Mouse (Mus musculus): ENCODE data around the gene Cfd. TPM values are rescaled to one million over a fixed set of nuclear protein-coding genes. Genes with fewer than 3 reads are reported as not detected.

Gene Cfd
- total and polyA plus RNA-seq, 3 experiments = 0.26 TPM; not detected in 2

GRCm38 (mm10) chr10:79920056-79920890, 29.6 kb downstream of the Cfd start:
- Histone ChIP-seq H3K36me3 (replicated peaks in 1 of 2; ENCODE audit: control insufficient read depth in 1 of 2, insufficient read depth in 1 of 2, low read length in 1 of 2) (no peaks in the 10 kb centered on the region), H3K79me2 (replicated peaks; ENCODE audit: control insufficient read depth, extremely low read depth, insufficient read depth, poor library complexity, severe bottlenecking) (no peaks in the 10 kb centered on the region; the same call in 1 of the 2 replicates), H3K4me3 (replicated peaks in 1 of 3; ENCODE audit: low read depth in 2 of 3, low read length in 2 of 3, poor library complexity in 1 of 3) (no peak overlapping the region), H3K9me3 (replicated peaks; ENCODE audit: low read length) (peaks cover 4% of the 10 kb centered on the region), H3K4me1 (ENCODE audit: control insufficient read depth in 1 of 2, insufficient read depth in 2 of 2) (peaks cover 9 to 33% of the 10 kb centered on the region in 2 experiments), H3K27ac (ENCODE audit: insufficient read depth, low read depth) (no peak overlapping the region), H3K4me2 (ENCODE audit: insufficient read depth, low read depth, poor library complexity, severe bottlenecking) (no peak overlapping the region), H3K9ac (ENCODE audit: insufficient read depth, low read depth) (no peak overlapping the region), H3K27me3 (replicated peaks) (no peaks in the 10 kb centered on the region)
- no peak for DNase-seq (ENCODE audit: extremely low read depth)
- TF ChIP-seq MXI1 (IDR thresholded peaks at IDR 0.05; ENCODE audit: low read depth, low read length) (no peak), MYC (IDR thresholded peaks at IDR 0.05; ENCODE audit: low read depth, low read length) (no peak), CHD1 (IDR thresholded peaks at IDR 0.05; ENCODE audit: low read depth, low read length) (no peak), HCFC1 (IDR thresholded peaks at IDR 0.05; ENCODE audit: low read depth, low read length) (no peak)
- dilution Hi-C loops (cut with MboI; ENCODE audit: extremely low pct_ligation_motif_present, extremely low pct_unique_long_range_greater_than_20kb, low sequenced_read_pairs) = no loop called here
- in situ Hi-C loops (cut with MboI; ENCODE audit: low pct_ligation_motif_present, low pct_unique_long_range_greater_than_20kb, low sequenced_read_pairs) = loop anchor here (5.0 kb wide), 1 partner anchor 88 kb away; no protein-coding TSS in a partner anchor

- no peak within 1 kb of the TSS for H3K9ac ChIP-seq (ENCODE audit: insufficient read depth, low read depth)
These were observed 30.4 kb downstream of the Cfd start, which contains the start of gene R3hdm4 for GRCm38 (mm10) chr10:79920958-79921535. R3hdm4 (minus strand) TSS chr10:79921208.

GRCm38 (mm10) chr10:79921572-79921971, 30.9 kb downstream of the Cfd start:
- no peaks in the 10 kb centered on the region for H3K27me3 ChIP-seq (replicated peaks)
- H3K4me2 ChIP-seq (ENCODE audit: insufficient read depth, low read depth, poor library complexity, severe bottlenecking) = no peak overlapping the region
- H3K27ac ChIP-seq (ENCODE audit: insufficient read depth, low read depth) = no peak overlapping the region
- H3K4me1 ChIP-seq (ENCODE audit: control insufficient read depth in 1 of 2, insufficient read depth in 2 of 2) = peaks cover 2 to 33% of the 10 kb centered on the region in 2 experiments; a peak in 2 of 4 replicates
- DNase-seq (ENCODE audit: extremely low read depth) = no peak
- peaks cover 4% of the 10 kb centered on the region for H3K9me3 ChIP-seq (replicated peaks; ENCODE audit: low read length)
- no peaks in the 10 kb centered on the region for H3K79me2 ChIP-seq (replicated peaks; ENCODE audit: control insufficient read depth, extremely low read depth, insufficient read depth, poor library complexity, severe bottlenecking)
- in situ Hi-C loops (cut with MboI; ENCODE audit: low pct_ligation_motif_present, low pct_unique_long_range_greater_than_20kb, low sequenced_read_pairs) (loop anchor here (5.0 kb wide), 1 partner anchor 89 kb away; no protein-coding TSS in a partner anchor), dilution Hi-C loops (cut with MboI; ENCODE audit: extremely low pct_ligation_motif_present, extremely low pct_unique_long_range_greater_than_20kb, low sequenced_read_pairs) (no loop called here)
- TF ChIP-seq ZNF384 (IDR thresholded peaks at IDR 0.05; ENCODE audit: low read depth, low read length) (no peak), SIN3A (IDR thresholded peaks at IDR 0.05; ENCODE audit: low read length) (no peak), IRF4 (IDR thresholded peaks at IDR 0.05; ENCODE audit: low read depth, low read length) (no peak)
- no peak overlapping the region for H3K4me3 ChIP-seq (replicated peaks in 1 of 3; ENCODE audit: low read depth in 2 of 3, low read length in 2 of 3, poor library complexity in 1 of 3)
- H3K36me3 ChIP-seq (replicated peaks in 1 of 2; ENCODE audit: control insufficient read depth in 1 of 2, insufficient read depth in 1 of 2, low read length in 1 of 2) = no peaks in the 10 kb centered on the region
- no peak overlapping the region for H3K9ac ChIP-seq (ENCODE audit: insufficient read depth, low read depth)

More at GRCm38 (mm10) chr10:79920958-79921535, 30.4 kb downstream of the Cfd start, which contains the start of gene R3hdm4:
- Histone ChIP-seq H3K79me2 (replicated peaks; ENCODE audit: control insufficient read depth, extremely low read depth, insufficient read depth, poor library complexity, severe bottlenecking) (no peaks in the 10 kb centered on the region; the same call in 1 of the 2 replicates), H3K27ac (ENCODE audit: insufficient read depth, low read depth) (no peak within 1 kb of the TSS), H3K4me1 (ENCODE audit: control insufficient read depth in 1 of 2, insufficient read depth in 2 of 2) (peaks cover 3 to 32% of the 10 kb centered on the region in 2 experiments), H3K4me2 (ENCODE audit: insufficient read depth, low read depth, poor library complexity, severe bottlenecking) (no peak within 1 kb of the TSS), H3K4me3 (replicated peaks in 1 of 3; ENCODE audit: low read depth in 2 of 3, low read length in 2 of 3, poor library complexity in 1 of 3) (no peak within 1 kb of the TSS), H3K27me3 (replicated peaks) (no peaks in the 10 kb centered on the region), H3K9me3 (replicated peaks; ENCODE audit: low read length) (peaks cover 4% of the 10 kb centered on the region), H3K36me3 (replicated peaks in 1 of 2; ENCODE audit: control insufficient read depth in 1 of 2, insufficient read depth in 1 of 2, low read length in 1 of 2) (no peaks in the 10 kb centered on the region)
- in situ Hi-C loops (cut with MboI; ENCODE audit: low pct_ligation_motif_present, low pct_unique_long_range_greater_than_20kb, low sequenced_read_pairs) = loop anchor here (5.0 kb wide), 1 partner anchor 89 kb away; no protein-coding TSS in a partner anchor
- TF ChIP-seq POLR2A (IDR thresholded peaks at IDR 0.05; ENCODE audit: low read depth, low read length) (no peak), TBP (conservative IDR thresholded peaks at IDR 0.05; ENCODE audit: low read depth, low read length) (no peak), BHLHE40 (IDR thresholded peaks at IDR 0.05; ENCODE audit: low read depth, low read length) (no peak), EP300 (IDR thresholded peaks at IDR 0.05; ENCODE audit: low read length) (no peak), SMC3 (IDR thresholded peaks at IDR 0.05; ENCODE audit: low read depth, low read length) (no peak), HCFC1 (IDR thresholded peaks at IDR 0.05; ENCODE audit: low read depth, low read length) (no peak), ZNF384 (IDR thresholded peaks at IDR 0.05; ENCODE audit: low read depth, low read length) (no peak), NRF1 (IDR thresholded peaks at IDR 0.05; ENCODE audit: low read depth, low read length) (no peak), E2F4 (IDR thresholded peaks at IDR 0.05; ENCODE audit: insufficient replicate concordance, low read depth, low read length) (no peak), ZMIZ1 (IDR thresholded peaks at IDR 0.05; ENCODE audit: low read depth, low read length) (no peak), PAX5 (IDR thresholded peaks at IDR 0.05; ENCODE audit: low read length) (no peak)
- dilution Hi-C loops (cut with MboI; ENCODE audit: extremely low pct_ligation_motif_present, extremely low pct_unique_long_range_greater_than_20kb, low sequenced_read_pairs) = no loop called here
- no peak for DNase-seq (ENCODE audit: extremely low read depth)
